Mouse (Mus musculus): ENCODE data around the gene Gm48552.

- no peak for TF ChIP-seq GATA1 (IDR thresholded peaks at IDR 0.05; ENCODE audit: low read length)
- no peak for TF ChIP-seq TAL1 (IDR thresholded peaks at IDR 0.05; ENCODE audit: low read length)
These were observed 21.7 kb upstream of the Gm48552 start for GRCm38 (mm10) chr10:81367207-81367495.

Measured in erythroblast, embryonic 14.5 days (primary cell).